Mouse (Mus musculus) C2C12 (cell line): Measurements from ENCODE around the gene Mettl8.

Source experiments
- CTCF ChIP-seq: IDR thresholded peaks from one replicate; pipeline ENCODE4 v1.5.1; 2011; ENCODE audit not compliant: control insufficient read depth, insufficient read depth, insufficient read length
- MAX ChIP-seq: IDR thresholded peaks from one replicate; pipeline ENCODE4 v1.6.1; 2011; ENCODE audit warnings: mild to moderate bottlenecking, control low read depth
- MYOD1 ChIP-seq: IDR thresholded peaks from one replicate; pipeline ENCODE4 v1.6.1; 2011; ENCODE audit warnings: low read depth; ENCODE audit not compliant: control insufficient read depth, insufficient read length
- MYOG ChIP-seq: IDR thresholded peaks from one replicate; pipeline ENCODE4 v1.6.1; 2011; ENCODE audit not compliant: control insufficient read depth, insufficient read length; ENCODE audit errors: extremely low read depth

GRCm38 (mm10) chr2:71019277-71019676 is 36.1 kb downstream of the Mettl8 start:
- TF ChIP-seq CTCF: no peak
- TF ChIP-seq MAX: no peak
- no peak for TF ChIP-seq MYOD1
- TF ChIP-seq MYOG: no peak
